Mouse (Mus musculus) testis, adult 2 months (tissue): ENCODE data around the gene Dusp11.

ENCODE experiments used
- CTCF ChIP-seq: fragments of 200-500 bp; IDR thresholded peaks from 2 replicates; pipeline ENCODE4 v1.5.1; 2012; ENCODE audit warnings: low read depth, mild to moderate bottlenecking, inconsistent platforms, low read length, moderate library complexity; ENCODE audit not compliant: control insufficient read depth, insufficient read depth, insufficient replicate concordance
- POLR2A ChIP-seq: fragments of 200-500 bp; IDR thresholded peaks from 2 replicates; pipeline ENCODE4 v1.6.1; 2012; ENCODE audit warnings: low read depth, mild to moderate bottlenecking, inconsistent platforms, low read length, moderate library complexity; ENCODE audit not compliant: control insufficient read depth

DNA sequence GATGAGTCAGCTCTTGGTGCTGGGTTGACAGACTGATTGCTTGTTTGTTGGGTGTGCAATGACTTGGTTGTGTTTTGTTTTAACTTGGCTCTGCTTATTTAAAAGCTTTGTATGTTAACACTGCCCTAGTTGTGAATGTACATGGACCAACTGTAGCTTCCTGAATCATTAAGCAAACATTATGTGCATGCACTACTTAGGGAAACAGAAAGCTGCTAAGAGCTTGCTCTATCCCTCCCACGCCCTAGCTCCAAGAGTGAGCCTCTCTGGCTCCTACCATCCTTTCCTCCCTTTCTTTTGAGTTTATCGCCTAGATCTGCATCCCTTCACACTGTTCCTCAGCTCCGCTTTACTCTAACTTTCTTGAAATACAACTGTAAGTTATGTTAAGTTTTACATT lies 11.9 kb upstream of the Dusp11 start:
- no peak for TF ChIP-seq CTCF
- no peak for TF ChIP-seq POLR2A
